Mouse (Mus musculus) thymus, postnatal 14 days (tissue): ENCODE data around the gene Myo1b.

ENCODE experiments used
- DNase-seq: peaks from one replicate; pipeline ENCODE4 v3.0.0; 2021

The Myo1b gene

GRCm38 (mm10) chr1:51915576-51916156 lies at the start of gene Myo1b:
TSS of gene Myo1b (minus strand) at chr1:51916071.
- peak; percentile 47 for DNase-seq

GRCm38 (mm10) chr1:51964647-51965046 lies 48.8 kb upstream of the Myo1b start:
- DNase-seq, result no peak

GRCm38 (mm10) chr1:51947116-51947515 lies 31.2 kb upstream of the Myo1b start:
- no peak for DNase-seq

- DNase-seq, result peak; percentile 19
These were observed 28.9 kb upstream of the Myo1b start for GRCm38 (mm10) chr1:51944755-51945154.

- no peak for DNase-seq
These were observed 22.5 kb upstream of the Myo1b start for GRCm38 (mm10) chr1:51938357-51938756.

GRCm38 (mm10) chr1:51935006-51935405 lies 19.1 kb upstream of the Myo1b start:
- DNase-seq, result no peak

- DNase-seq, result peak; percentile 36
These were observed 18.5 kb upstream of the Myo1b start for GRCm38 (mm10) chr1:51934176-51934924.

GRCm38 (mm10) chr1:51932826-51933225 lies 17.0 kb upstream of the Myo1b start:
- no peak for DNase-seq

GRCm38 (mm10) chr1:51931561-51931960 lies 15.7 kb upstream of the Myo1b start:
- DNase-seq, result peak; percentile 17

GRCm38 (mm10) chr1:51930584-51930983 lies 14.7 kb upstream of the Myo1b start:
- no peak for DNase-seq

GRCm38 (mm10) chr1:51929557-51929956 lies 13.7 kb upstream of the Myo1b start:
- DNase-seq, result no peak

GRCm38 (mm10) chr1:51922820-51923219 lies 6.9 kb upstream of the Myo1b start:
- no peak for DNase-seq

GRCm38 (mm10) chr1:51916276-51916675 lies 405 bp upstream of the Myo1b start:
- no peak for DNase-seq

GRCm38 (mm10) chr1:51915051-51915575 lies 758 bp downstream of the Myo1b start:
- peak; percentile 33 for DNase-seq

GRCm38 (mm10) chr1:51914095-51914494 lies 1.8 kb downstream of the Myo1b start:
- no peak for DNase-seq

GRCm38 (mm10) chr1:51913071-51913814 lies 2.6 kb downstream of the Myo1b start:
- DNase-seq, result no peak

GRCm38 (mm10) chr1:51911331-51911730 lies 4.5 kb downstream of the Myo1b start:
- no peak for DNase-seq

GRCm38 (mm10) chr1:51909204-51909603 lies 6.7 kb downstream of the Myo1b start:
- DNase-seq, result no peak

- DNase-seq, result no peak
These were observed 8.1 kb downstream of the Myo1b start for GRCm38 (mm10) chr1:51907821-51908220.

- DNase-seq, result no peak
These were observed 9.5 kb downstream of the Myo1b start for GRCm38 (mm10) chr1:51906206-51906906.

GRCm38 (mm10) chr1:51905073-51905472 lies 10.8 kb downstream of the Myo1b start:
- no peak for DNase-seq

- no peak for DNase-seq
These were observed 18.7 kb downstream of the Myo1b start for GRCm38 (mm10) chr1:51897160-51897572.

- DNase-seq, result no peak
These were observed 19.9 kb downstream of the Myo1b start for GRCm38 (mm10) chr1:51895961-51896360.
